Mouse (Mus musculus) MEL (cell line): Measurements from ENCODE around the gene Kctd20. TPM values are rescaled to one million over a fixed set of nuclear protein-coding genes. Genes with fewer than 3 reads are reported as not detected.

ENCODE experiments used
- DNase-seq: peaks from one replicate; pipeline ENCODE4 v3.0.0; 2011; ENCODE audit warnings: low read depth, low spot score
- H3K27ac ChIP-seq: 2 replicates; pipeline ENCODE4 v1.5.1; 2012; ENCODE audit warnings: low read depth, mild to moderate bottlenecking, control low read depth, low read length, moderate library complexity; ENCODE audit not compliant: control insufficient read depth
- H3K27me3 ChIP-seq, 2 experiments: fragments of 150-350 bp in 1 of 2; sonication (generic) in 1 of 2; 2 replicates each; pipeline ENCODE4 v1.6.1; 2012; ENCODE audit warnings: low read length in 2 of 2, mild to moderate bottlenecking in 2 of 2, improper control_type of control experiment in 1 of 2, moderate library complexity in 1 of 2; ENCODE audit not compliant: insufficient read depth in 2 of 2, control insufficient read depth in 1 of 2
- H3K36me3 ChIP-seq, 2 experiments: 2 replicates each; pipeline ENCODE4 v1.6.1; 2012 to 2014; ENCODE audit warnings: low read length in 2 of 2, improper control_type of control experiment in 1 of 2, inconsistent platforms in 1 of 2, mild to moderate bottlenecking in 1 of 2; ENCODE audit not compliant: insufficient read depth in 2 of 2, control insufficient read depth in 1 of 2
- H3K4me1 ChIP-seq, 2 experiments: fragments of 150-350 bp in 1 of 2; sonication (generic) in 1 of 2; 2 replicates each; pipeline ENCODE4 v1.6.1; 2012; ENCODE audit warnings: low read length in 2 of 2, improper control_type of control experiment in 1 of 2, mild to moderate bottlenecking in 1 of 2; ENCODE audit not compliant: insufficient read depth in 2 of 2, control insufficient read depth in 1 of 2
- H3K4me3 ChIP-seq, 2 experiments: fragments of 150-350 bp in 1 of 2; sonication (generic) in 1 of 2; 2 replicates each; pipeline ENCODE4 v1.5.1; 2012; ENCODE audit warnings: low read depth in 2 of 2, low read length in 2 of 2, mild to moderate bottlenecking in 2 of 2, moderate library complexity in 2 of 2, control low read depth in 1 of 2, improper control_type of control experiment in 1 of 2; ENCODE audit not compliant: control insufficient read depth in 1 of 2, insufficient read depth in 1 of 2
- H3K79me2 ChIP-seq: 2 replicates; pipeline ENCODE4 v1.6.1; 2012; ENCODE audit warnings: mild to moderate bottlenecking, low read length, moderate library complexity; ENCODE audit not compliant: control insufficient read depth, poor library complexity, insufficient read depth
- H3K9ac ChIP-seq: 2 replicates; pipeline ENCODE4 v1.6.1; 2012; ENCODE audit warnings: low read depth, mild to moderate bottlenecking, control low read depth, low read length, moderate library complexity; ENCODE audit not compliant: control insufficient read depth, poor library complexity, severe bottlenecking
- H3K9me3 ChIP-seq: fragments of 150-350 bp; sonication (generic); replicated peaks from 2 replicates; pipeline ENCODE4 v1.6.1; 2012; ENCODE audit warnings: mild to moderate bottlenecking, low read length, improper control_type of control experiment, moderate library complexity; ENCODE audit not compliant: insufficient read depth
- BHLHE40 ChIP-seq: IDR thresholded peaks from 2 replicates; pipeline ENCODE4 v1.6.1; 2012; ENCODE audit warnings: low read depth, mild to moderate bottlenecking, inconsistent platforms, low read length, improper control_type of control experiment, borderline replicate concordance
- CHD1 ChIP-seq: IDR thresholded peaks from 2 replicates; pipeline ENCODE4 v1.6.1; 2012; ENCODE audit warnings: low read depth, mild to moderate bottlenecking, inconsistent platforms, low read length, improper control_type of control experiment
- CHD2 ChIP-seq: IDR thresholded peaks from 2 replicates; pipeline ENCODE4 v1.6.1; 2011; ENCODE audit warnings: low read length, improper control_type of control experiment
- CTCF ChIP-seq, 3 experiments: IDR thresholded peaks in 2 of 3; conservative IDR thresholded peaks in 1 of 3; 2 replicates each; pipeline ENCODE4 v1.5.1; 2011 to 2012; ENCODE audit warnings: low read length in 3 of 3, low read depth in 2 of 3, mild to moderate bottlenecking in 2 of 3, improper control_type of control experiment in 1 of 3, inconsistent platforms in 1 of 3, mixed read lengths in 1 of 3, moderate library complexity in 1 of 3; ENCODE audit not compliant: control insufficient read depth in 1 of 3, insufficient read depth in 1 of 3, poor library complexity in 1 of 3, severe bottlenecking in 1 of 3
- E2F4 ChIP-seq: IDR thresholded peaks from 2 replicates; pipeline ENCODE4 v1.6.1; 2011; ENCODE audit warnings: low read depth, low read length, improper control_type of control experiment, borderline replicate concordance
- ELF1 ChIP-seq: IDR thresholded peaks from 2 replicates; pipeline ENCODE4 v1.6.1; 2014; ENCODE audit warnings: low read depth, mild to moderate bottlenecking, inconsistent platforms, low read length, improper control_type of control experiment, moderate library complexity
- EP300 ChIP-seq, 2 experiments: IDR thresholded peaks; 2 replicates each; pipeline ENCODE4 v1.6.1; 2011; ENCODE audit warnings: improper control_type of control experiment in 2 of 2, low read length in 2 of 2, low read depth in 1 of 2, mild to moderate bottlenecking in 1 of 2
- GABPA ChIP-seq: IDR thresholded peaks from 2 replicates; pipeline ENCODE4 v1.6.1; 2012; ENCODE audit warnings: low read depth, mild to moderate bottlenecking, inconsistent platforms, low read length, improper control_type of control experiment, moderate library complexity
- GATA1 ChIP-seq: IDR thresholded peaks from 2 replicates; pipeline ENCODE4 v1.6.1; 2011; ENCODE audit warnings: low read depth, low read length, improper control_type of control experiment
- JUND ChIP-seq: IDR thresholded peaks from 2 replicates; pipeline ENCODE4 v1.6.1; 2011; ENCODE audit warnings: low read depth, mild to moderate bottlenecking, improper control_type of control experiment, low read length
- KAT2A ChIP-seq: conservative IDR thresholded peaks from 2 replicates; pipeline ENCODE4 v1.6.1; 2012; ENCODE audit warnings: low read depth, low read length, improper control_type of control experiment, inconsistent platforms
- MAFK ChIP-seq: IDR thresholded peaks from 2 replicates; pipeline ENCODE4 v1.6.1; 2011; ENCODE audit warnings: low read depth, mild to moderate bottlenecking, low read length, improper control_type of control experiment, borderline replicate concordance
- MAX ChIP-seq: IDR thresholded peaks from 2 replicates; pipeline ENCODE4 v1.6.1; 2011; ENCODE audit warnings: low read length, improper control_type of control experiment
- MAZ ChIP-seq: IDR thresholded peaks from 2 replicates; pipeline ENCODE4 v1.6.1; 2012; ENCODE audit warnings: low read depth, mild to moderate bottlenecking, inconsistent platforms, low read length, improper control_type of control experiment
- MEF2A ChIP-seq: IDR thresholded peaks from 2 replicates; pipeline ENCODE4 v1.6.1; 2014; ENCODE audit warnings: low read depth, mild to moderate bottlenecking, inconsistent platforms, low read length, improper control_type of control experiment; ENCODE audit not compliant: poor library complexity, insufficient replicate concordance, severe bottlenecking; ENCODE audit errors: extremely low read depth
- MXI1 ChIP-seq: IDR thresholded peaks from 2 replicates; pipeline ENCODE4 v1.6.1; 2011; ENCODE audit warnings: mild to moderate bottlenecking, low read depth, low read length, improper control_type of control experiment
- MYC ChIP-seq: IDR thresholded peaks from 2 replicates; pipeline ENCODE4 v1.6.1; 2011; ENCODE audit warnings: low read depth, mild to moderate bottlenecking, low read length, improper control_type of control experiment, moderate library complexity
- NELFE ChIP-seq: IDR thresholded peaks from 2 replicates; pipeline ENCODE4 v1.6.1; 2011; ENCODE audit warnings: low read depth, low read length, improper control_type of control experiment
- NRF1 ChIP-seq: IDR thresholded peaks from 2 replicates; pipeline ENCODE4 v1.6.1; 2014; ENCODE audit warnings: low read depth, mild to moderate bottlenecking, inconsistent platforms, low read length, improper control_type of control experiment, moderate library complexity; ENCODE audit not compliant: poor library complexity, insufficient read depth, severe bottlenecking
- POLR2AphosphoS2 ChIP-seq: IDR thresholded peaks from 2 replicates; pipeline ENCODE4 v1.6.1; 2011; ENCODE audit warnings: low read length, improper control_type of control experiment
- POLR2AphosphoS5 ChIP-seq: IDR thresholded peaks from 2 replicates; pipeline ENCODE4 v1.6.1; 2012; ENCODE audit warnings: low read depth, borderline replicate concordance, mild to moderate bottlenecking, inconsistent platforms, low read length, moderate library complexity, mixed read lengths
- RAD21 ChIP-seq: IDR thresholded peaks from 2 replicates; pipeline ENCODE4 v1.6.1; 2011; ENCODE audit warnings: mild to moderate bottlenecking, low read depth, low read length, improper control_type of control experiment
- RCOR1 ChIP-seq: IDR thresholded peaks from 2 replicates; pipeline ENCODE4 v1.6.1; 2012; ENCODE audit warnings: low read depth, mild to moderate bottlenecking, inconsistent platforms, low read length, improper control_type of control experiment
- SIN3A ChIP-seq: IDR thresholded peaks from 2 replicates; pipeline ENCODE4 v1.6.1; 2012; ENCODE audit warnings: low read length, improper control_type of control experiment, inconsistent platforms
- SMC3 ChIP-seq: IDR thresholded peaks from 2 replicates; pipeline ENCODE4 v1.6.1; 2011; ENCODE audit warnings: low read depth, low read length, improper control_type of control experiment
- TAL1 ChIP-seq: IDR thresholded peaks from 2 replicates; pipeline ENCODE4 v1.6.1; 2012; ENCODE audit warnings: mild to moderate bottlenecking, inconsistent platforms, low read length, moderate library complexity, mixed read lengths
- TBP ChIP-seq: IDR thresholded peaks from 2 replicates; pipeline ENCODE4 v1.8.0; 2011; ENCODE audit warnings: low read depth, low read length, improper control_type of control experiment
- TCF12 ChIP-seq: IDR thresholded peaks from 2 replicates; pipeline ENCODE4 v1.6.1; 2014; ENCODE audit warnings: low read depth, mild to moderate bottlenecking, inconsistent platforms, low read length, improper control_type of control experiment, moderate library complexity
- UBTF ChIP-seq: IDR thresholded peaks from 2 replicates; pipeline ENCODE4 v1.6.1; 2012; ENCODE audit warnings: low read depth, mild to moderate bottlenecking, inconsistent platforms, low read length, improper control_type of control experiment, moderate library complexity, borderline replicate concordance; ENCODE audit not compliant: insufficient read depth
- USF1 ChIP-seq: IDR thresholded peaks from 2 replicates; pipeline ENCODE4 v1.6.1; 2014; ENCODE audit warnings: low read depth, mild to moderate bottlenecking, inconsistent platforms, low read length, improper control_type of control experiment, moderate library complexity
- USF2 ChIP-seq, 2 experiments: IDR thresholded peaks; 2 replicates each; pipeline ENCODE4 v1.6.1; 2011 to 2012; ENCODE audit warnings: improper control_type of control experiment in 2 of 2, low read length in 2 of 2, borderline replicate concordance in 1 of 2, inconsistent platforms in 1 of 2, low read depth in 1 of 2, mild to moderate bottlenecking in 1 of 2; ENCODE audit not compliant: insufficient read depth in 1 of 2
- ZC3H11A ChIP-seq: IDR thresholded peaks from 2 replicates; pipeline ENCODE4 v1.6.1; 2012; ENCODE audit warnings: low read depth, mild to moderate bottlenecking, inconsistent platforms, low read length, improper control_type of control experiment
- ZNF384 ChIP-seq: IDR thresholded peaks from 2 replicates; pipeline ENCODE4 v1.6.1; 2012; ENCODE audit warnings: low read depth, mild to moderate bottlenecking, inconsistent platforms, low read length, improper control_type of control experiment
- polyA plus RNA-seq, 2 experiments: library from polyadenylated mRNA; stranded (reverse) in 1 of 2; unstranded in 1 of 2; fragments of >175 nt in 1 of 2; fragments of >200 nt in 1 of 2; gene quantifications; 2 replicates each; pipeline versions ENCODE4 v1.2.1 to v1.2.4; 2012; ENCODE audit warnings: low replicate concordance in 2 of 2, low read depth in 1 of 2; ENCODE audit not compliant: insufficient read length in 2 of 2, insufficient read depth in 1 of 2, missing spikeins in 1 of 2
- total RNA-seq: library from RNA; depleted of rRNA; stranded (reverse); fragments of 300-350 nt; gene quantifications from 2 replicates; pipeline ENCODE4 v1.2.3, GENCODE M21; 2012; rRNA removed

Kctd20 gene
- total RNA-seq (39.1 and 41.8 TPM in 2 replicates), polyA plus RNA-seq (10 to 100 TPM in 1 of 2 experiments, not detected in 1; 65.4 TPM)

DNA sequence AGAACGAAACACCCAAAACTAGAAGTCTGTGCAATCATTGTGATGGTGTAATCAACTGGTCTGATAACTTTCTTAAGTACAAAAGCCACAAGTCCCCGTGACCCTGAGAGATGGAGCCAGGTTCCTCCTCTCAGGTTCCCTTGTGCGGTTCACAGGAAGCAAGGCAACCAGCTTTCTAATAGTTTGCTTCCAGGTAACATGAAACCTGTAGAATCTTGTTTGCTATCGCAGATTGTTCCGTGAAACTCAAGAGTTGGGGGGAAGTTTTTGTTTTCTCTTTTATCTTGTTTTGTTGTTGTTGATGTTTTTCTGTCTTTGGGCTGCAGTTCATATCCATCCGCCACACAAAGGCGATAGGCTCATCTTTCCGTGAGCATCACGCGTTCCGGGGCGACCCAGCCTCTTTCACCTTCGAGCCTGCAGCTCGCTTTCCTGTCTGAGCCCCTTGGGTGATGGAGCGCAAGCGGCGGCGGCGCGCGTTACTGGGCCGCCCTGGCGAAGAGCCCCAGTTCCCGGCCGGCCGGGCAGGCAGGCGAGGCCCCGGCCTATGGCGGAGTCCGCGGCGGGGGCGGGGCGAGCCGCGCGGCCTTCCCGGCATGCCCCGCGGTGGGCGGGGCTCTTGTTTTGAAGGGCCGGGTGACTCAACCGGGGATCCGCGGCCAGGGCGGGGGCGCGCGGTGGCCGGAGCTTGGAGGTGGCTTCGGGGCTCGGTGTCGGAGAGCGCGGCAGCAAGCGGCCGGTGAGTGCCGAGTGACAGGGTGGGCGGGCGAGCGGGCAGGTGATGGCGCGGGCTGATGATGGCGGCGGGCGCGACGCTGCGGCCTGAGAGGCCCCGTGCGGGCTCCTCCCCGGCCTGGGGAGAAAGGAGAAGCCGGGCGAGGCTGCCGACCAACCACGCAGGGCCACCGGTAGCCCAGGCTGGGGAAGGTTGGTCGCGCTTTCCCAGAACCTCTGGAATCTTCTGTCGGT, at the start of gene Kctd20:
Gene Kctd20 (plus strand): TSS at position 120 of the 969 bp plus-strand sequence.
- peaks cover 40% of the 10 kb centered on the region for H3K79me2 ChIP-seq
- peaks cover 0 to 22% of the 10 kb centered on the region in 2 experiments; a peak in 2 of 4 replicates for H3K36me3 ChIP-seq
- no peaks in the 10 kb centered on the region for H3K27me3 ChIP-seq
- H3K9ac ChIP-seq: peak within 1 kb of the TSS; percentile 87
- H3K9me3 ChIP-seq: no peaks in the 10 kb centered on the region
- peaks cover 19 to 33% of the 10 kb centered on the region in 2 experiments for H3K4me1 ChIP-seq
- H3K4me3 ChIP-seq: peak within 1 kb of the TSS; percentile 79 to 94
- DNase-seq: peak; percentile 92
- H3K27ac ChIP-seq: peak within 1 kb of the TSS; percentile 96
- TF ChIP-seq RAD21: no peak
- no peak for TF ChIP-seq ELF1
- TF ChIP-seq MAX: no peak; the same call in 1 of the 2 replicates
- TF ChIP-seq RCOR1: no peak; the same call in 1 of the 2 replicates
- TF ChIP-seq KAT2A: peak; percentile 60; the same call in 1 of the 2 replicates
- peak; percentile 67 for TF ChIP-seq SIN3A
- TF ChIP-seq MEF2A: peak; percentile 33; the same call in 1 of the 2 replicates
- peak; percentile 85 for TF ChIP-seq BHLHE40
- TF ChIP-seq JUND: no peak
- TF ChIP-seq MAFK: no peak
- TF ChIP-seq ZC3H11A: peak; percentile 11; the same call in 1 of the 2 replicates
- TF ChIP-seq USF2 (IDR thresholded peaks at IDR 0.05; ENCODE audit: borderline replicate concordance in 1 of 2, insufficient read depth in 1 of 2, low read depth in 1 of 2, low read length in 2 of 2): no peak
- no peak for TF ChIP-seq EP300 (IDR thresholded peaks at IDR 0.05; ENCODE audit: low read depth in 1 of 2, low read length in 2 of 2)
- TF ChIP-seq MXI1: peak; percentile 84
- TF ChIP-seq NELFE: peak; percentile 88
- TF ChIP-seq GATA1: no peak
- TF ChIP-seq ZNF384: no peak
- TF ChIP-seq TBP: peak; percentile 63
- no peak for TF ChIP-seq SMC3
- no peak; the same call in 1 of the 2 replicates for TF ChIP-seq CHD2
- TF ChIP-seq NRF1: no peak
- TF ChIP-seq USF1: peak; percentile 77
- TF ChIP-seq E2F4: no peak
- TF ChIP-seq TAL1: no peak
- peak; percentile 49 for TF ChIP-seq TCF12
- peak; percentile 82 for TF ChIP-seq POLR2AphosphoS2
- peak; percentile 96; the same call in 1 of the 2 replicates for TF ChIP-seq UBTF
- no peak; the same call in 1 of the 2 replicates for TF ChIP-seq MYC
- no peak for TF ChIP-seq POLR2AphosphoS5
- TF ChIP-seq CHD1: no peak
- no peak; the same call in 1 of the 2 replicates for TF ChIP-seq MAZ
- no peak for TF ChIP-seq GABPA
- no peak for TF ChIP-seq CTCF (IDR thresholded peaks at IDR 0.05 in 2 of 3, conservative IDR thresholded peaks at IDR 0.05 in 1 of 3; ENCODE audit: control insufficient read depth in 1 of 3, insufficient read depth in 1 of 3, low read depth in 2 of 3, low read length in 3 of 3, poor library complexity in 1 of 3, severe bottlenecking in 1 of 3)
